Mouse (Mus musculus): ENCODE measurements around the gene Ppfia4.

- TF ChIP-seq EP300 (IDR thresholded peaks at IDR 0.05; ENCODE audit: insufficient read depth, low read depth, low read length) (no peak), CTCF (IDR thresholded peaks at IDR 0.05) (no peak), POLR2A (IDR thresholded peaks at IDR 0.05; ENCODE audit: insufficient read depth, low read depth, low read length) (no peak)
Measured at GRCm38 (mm10) chr1:134280174-134280573, 52.6 kb downstream of the Ppfia4 start.
